Mouse (Mus musculus) right cerebral cortex, postnatal 36 days (tissue): ENCODE measurements around the gene Gm47283.
"Not testable (repeated sequence)": the region's sequence is repeated elsewhere in the genome, so short reads cannot be mapped to it uniquely, and the experiment has no call there.

Experiments
- DNase-seq, 2 experiments: peaks; one replicate each; pipeline ENCODE4 v3.0.0; 2022; ENCODE audit warnings: low spot score in 2 of 2, mixed read lengths in 1 of 2

The Gm47283 gene

GRCm38 (mm10) chrY:90784438-90784837 lies at the start of gene Gm47283:
Gene Gm47283 (plus strand): TSS chrY:90784738.
- not testable (repeated sequence) for DNase-seq

GRCm38 (mm10) chrY:90735181-90735895 lies 49.2 kb upstream of the Gm47283 start:
- not testable (repeated sequence) for DNase-seq

DNA sequence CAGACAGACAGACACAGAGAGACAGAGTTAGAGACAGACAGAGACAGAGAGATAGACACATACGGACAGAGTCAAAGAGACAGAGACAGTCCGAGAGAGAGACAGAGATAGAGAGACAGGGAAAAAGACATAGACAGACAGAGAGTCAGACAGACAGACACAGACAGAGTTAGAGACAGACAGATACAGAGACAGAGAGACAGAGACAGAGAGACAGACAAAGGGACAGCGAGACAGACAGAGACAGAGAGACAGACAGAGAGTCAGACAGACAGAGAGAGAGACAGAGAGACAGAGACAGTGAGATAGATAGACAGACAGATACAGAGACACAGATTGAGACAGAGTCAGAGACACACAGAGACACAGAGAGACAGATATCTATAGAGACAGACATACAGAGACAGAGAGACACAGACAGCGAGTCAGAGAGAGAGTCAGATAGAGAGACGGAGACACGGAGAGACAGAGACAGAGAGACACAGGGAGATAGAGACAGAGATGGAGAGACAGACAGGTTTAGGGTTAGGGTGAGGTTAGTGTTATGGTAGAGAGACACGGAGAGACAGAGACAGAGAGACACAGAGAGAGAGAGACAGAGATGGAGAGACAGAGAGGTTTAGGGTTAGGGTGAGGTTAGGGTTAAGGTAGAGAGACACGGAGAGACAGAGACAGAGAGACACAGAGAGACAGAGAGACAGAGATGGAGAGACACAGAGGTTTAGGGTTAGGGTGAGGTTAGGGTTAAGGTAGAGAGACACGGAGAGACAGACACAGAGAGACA lies 48.1 kb upstream of the Gm47283 start:
- not testable (repeated sequence) for DNase-seq

DNA sequence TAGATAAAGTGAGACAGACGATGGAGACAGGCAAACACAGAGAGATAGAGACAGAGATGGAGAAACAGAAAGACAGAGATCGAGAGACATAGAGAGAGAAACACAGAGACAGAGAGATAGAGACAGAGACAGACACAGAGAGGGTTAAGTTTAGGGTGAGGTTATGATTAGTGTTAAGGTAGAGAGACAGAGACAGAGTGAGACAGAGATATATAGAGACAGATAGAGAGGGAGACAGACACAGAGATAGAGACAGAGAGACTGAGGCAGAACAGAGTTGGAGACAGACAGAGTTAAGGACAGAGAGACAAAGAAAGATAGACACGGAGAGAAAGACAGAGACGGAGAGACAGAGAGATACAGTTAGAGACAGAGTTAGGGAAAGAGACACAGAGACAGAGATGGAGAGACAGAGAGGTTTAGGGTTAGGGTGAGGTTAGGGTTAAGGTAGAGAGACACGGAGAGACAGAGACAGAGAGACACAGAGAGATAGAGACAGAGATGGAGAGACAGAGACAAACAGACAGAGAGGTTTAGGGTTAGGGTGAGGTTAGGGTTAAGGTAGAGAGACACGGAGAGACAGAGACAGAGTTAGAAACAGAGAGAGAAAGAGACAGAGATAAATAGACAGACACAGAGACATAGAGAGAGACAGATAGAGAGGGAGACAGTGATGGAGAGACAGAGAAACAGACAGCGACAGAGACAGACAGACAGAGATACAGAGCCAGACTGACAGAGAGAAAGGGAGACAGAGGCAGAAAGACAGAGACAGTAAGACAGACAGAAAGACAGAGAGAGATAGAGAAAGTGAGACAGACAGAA lies 46.7 kb upstream of the Gm47283 start:
- DNase-seq, result no peak

DNA sequence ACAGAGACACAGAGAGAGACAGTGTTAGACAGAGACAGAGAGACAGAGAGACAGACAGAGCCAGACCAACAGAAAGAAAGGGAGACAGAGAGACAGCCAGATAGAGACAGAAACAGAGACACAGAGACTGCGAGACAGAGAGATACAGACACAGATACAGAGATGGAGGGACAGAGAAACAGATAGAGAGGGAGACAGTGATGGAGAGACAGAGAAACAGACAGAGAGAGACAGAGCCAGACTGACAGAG lies 46.2 kb upstream of the Gm47283 start:
- no peak for DNase-seq

GRCm38 (mm10) chrY:90738841-90739530 lies 45.6 kb upstream of the Gm47283 start:
- not testable (repeated sequence) for DNase-seq

DNA sequence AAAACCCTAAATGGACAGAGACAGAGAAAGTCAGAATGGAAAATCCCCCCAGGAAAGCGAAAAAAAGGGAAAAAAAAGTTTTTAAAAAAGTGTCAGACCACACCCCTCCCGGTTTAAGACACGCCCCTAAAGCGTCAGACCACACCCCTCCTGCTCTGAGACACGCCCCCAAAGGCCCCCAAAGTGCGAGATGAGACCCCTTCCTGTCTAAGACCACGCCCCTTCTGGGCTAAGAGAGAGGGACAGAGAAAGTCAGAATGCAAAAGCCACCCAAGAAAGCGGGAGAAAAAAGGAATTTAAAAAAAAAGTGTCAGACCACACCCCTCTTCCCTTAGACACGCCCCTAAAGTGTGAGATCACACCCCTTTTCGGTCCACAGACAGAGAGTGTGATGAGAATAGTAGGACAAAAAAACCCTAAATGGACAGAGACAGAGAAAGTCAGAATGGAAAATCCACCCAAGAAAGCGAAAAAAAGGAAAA lies 45.0 kb upstream of the Gm47283 start:
- not testable (repeated sequence) for DNase-seq

DNA sequence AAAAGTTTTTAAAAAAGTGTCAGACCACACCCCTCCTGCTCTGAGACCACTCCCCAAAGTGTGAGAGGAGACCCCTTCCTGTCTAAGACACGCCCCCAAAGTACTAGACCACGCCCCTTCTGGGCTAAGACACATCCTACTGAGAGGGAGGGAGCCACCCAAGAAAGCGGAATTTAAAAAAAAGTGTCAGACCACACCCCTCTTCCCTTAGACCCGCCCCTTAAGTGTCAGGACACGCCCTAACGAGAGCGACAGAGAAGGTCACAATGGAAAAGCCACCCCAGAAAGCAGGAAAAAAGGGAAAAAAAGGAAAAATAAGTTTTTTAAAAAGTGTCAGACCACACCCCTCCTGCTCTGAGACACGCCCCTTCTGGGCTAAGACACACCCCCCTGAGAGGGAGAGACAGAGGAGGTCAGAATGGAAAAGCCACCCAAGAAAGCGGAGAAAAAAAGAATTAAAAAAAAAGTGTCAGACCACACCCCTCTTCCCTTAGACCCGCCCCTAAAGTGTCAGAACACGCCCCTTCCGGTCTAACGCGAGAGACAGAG lies 44.5 kb upstream of the Gm47283 start:
- DNase-seq, result no peak

- DNase-seq, result not testable (repeated sequence)
These were observed 43.5 kb upstream of the Gm47283 start for GRCm38 (mm10) chrY:90741006-90741405.

DNA sequence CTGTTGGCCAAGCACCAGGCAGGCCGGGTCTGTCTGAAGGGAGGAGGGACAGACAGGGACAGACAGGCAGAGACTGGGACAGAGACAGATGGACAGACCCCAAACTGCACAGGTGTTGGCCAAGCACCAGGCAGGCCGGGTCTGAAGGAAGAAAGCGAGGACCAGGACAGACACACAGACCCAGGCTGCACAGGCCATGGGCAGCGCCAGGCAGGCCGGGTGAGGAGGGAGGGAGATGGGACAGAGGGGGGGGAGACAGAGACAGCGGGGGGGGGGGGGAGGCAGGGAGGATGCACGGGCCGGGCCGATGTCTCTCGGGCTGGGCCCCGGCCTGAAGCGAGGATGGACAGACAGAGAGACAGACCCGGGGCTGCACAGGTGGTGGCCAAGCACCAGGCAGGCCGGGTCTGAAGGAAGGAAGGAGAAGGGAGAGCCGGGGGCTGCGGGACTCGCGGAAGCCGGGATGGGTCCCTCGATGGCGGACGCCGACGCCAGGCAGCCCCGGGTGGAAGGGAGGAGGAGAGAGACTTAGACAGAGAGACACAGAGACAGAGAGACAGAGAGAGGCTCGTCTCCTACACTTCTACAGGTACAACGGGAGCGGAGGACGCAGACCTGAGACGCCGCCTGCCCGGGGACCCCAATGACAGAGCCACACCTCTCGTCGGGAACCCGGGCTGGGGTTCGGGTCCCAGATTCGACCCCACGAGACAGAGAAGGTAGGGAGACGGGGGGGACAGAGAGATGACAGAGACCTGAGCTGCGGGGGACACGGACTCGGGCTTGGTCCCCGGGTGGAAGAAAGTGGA lies 42.9 kb upstream of the Gm47283 start:
- DNase-seq, result peak; percentile 52 to 53

GRCm38 (mm10) chrY:90742261-90743052 lies 42.1 kb upstream of the Gm47283 start:
- not testable (repeated sequence) for DNase-seq

- not testable (repeated sequence) for DNase-seq
These were observed 41.3 kb upstream of the Gm47283 start for GRCm38 (mm10) chrY:90743053-90743810.

- no peak for DNase-seq
These were observed 40.7 kb upstream of the Gm47283 start for GRCm38 (mm10) chrY:90743811-90744220.

DNA sequence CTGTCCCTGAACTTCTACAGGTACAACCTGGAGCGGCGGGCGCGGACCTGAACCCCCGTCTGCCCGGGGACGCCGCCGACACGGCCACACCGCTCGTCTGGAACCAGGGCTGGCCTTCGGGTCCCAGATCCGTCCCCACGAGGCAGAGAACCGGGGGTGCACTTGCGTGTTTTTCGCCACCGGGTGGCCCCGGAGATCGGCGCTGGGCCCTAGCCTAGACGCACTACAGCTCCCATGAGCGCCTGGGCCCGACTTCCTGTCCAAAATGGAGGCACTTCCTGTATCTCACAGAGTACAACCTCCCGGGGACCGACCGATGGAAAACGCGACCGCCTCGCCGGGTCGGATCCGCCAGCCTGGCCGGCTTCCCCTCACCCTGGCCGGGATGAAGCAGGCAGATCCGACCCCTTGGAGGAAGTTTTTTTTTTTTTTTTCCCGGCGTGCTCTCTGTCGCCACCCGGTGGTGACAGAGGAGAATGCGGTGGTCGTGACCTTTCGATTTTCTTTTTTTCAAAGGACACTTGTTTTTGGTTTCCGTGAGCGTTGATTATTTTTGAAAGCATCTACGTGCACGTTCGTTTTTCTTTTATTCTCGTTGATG lies 40.1 kb upstream of the Gm47283 start:
- peak; percentile 91 for DNase-seq

DNA sequence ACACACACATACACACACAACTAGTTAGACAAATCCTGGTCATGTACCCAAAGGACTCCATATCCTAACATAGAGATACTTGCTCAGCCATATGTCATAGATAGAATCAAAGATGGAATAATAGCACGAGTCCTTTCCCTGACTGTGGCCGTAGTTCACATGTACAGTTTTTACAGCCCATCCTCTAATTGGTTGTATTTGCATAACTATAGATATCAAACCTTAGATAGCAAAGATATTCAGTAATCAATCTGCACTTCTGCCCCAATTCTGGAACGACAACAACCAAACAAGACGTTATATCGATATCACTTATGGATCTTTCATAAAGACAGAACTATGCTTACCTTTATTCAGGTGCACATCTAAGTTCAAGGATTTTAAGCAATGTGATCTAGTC lies 39.3 kb upstream of the Gm47283 start:
- DNase-seq, result not testable (repeated sequence)

- DNase-seq, result not testable (repeated sequence)
These were observed 29.8 kb upstream of the Gm47283 start, which contains the start of gene Gm21860 for GRCm38 (mm10) chrY:90754721-90755120. Gene Gm21860 (minus strand): TSS chrY:90754821.

- not testable (repeated sequence) for DNase-seq
These were observed 54.5 kb downstream of the Gm47283 start, which contains the start of gene Gm21748 for GRCm38 (mm10) chrY:90839077-90839476. Gene Gm21748 (minus strand): TSS chrY:90839177.
